Mouse (Mus musculus) ovary, postnatal 14 days (tissue): ENCODE measurements at regions not wholly inside any gene's neighbourhood (a gene's known extent, or its start where the extent isn't known, plus 50 kb on each side); places are given as distances from the start of the nearest gene placed in this dataset.
"Not testable (repeated sequence)": the region's sequence is repeated elsewhere in the genome, so short reads cannot be mapped to it uniquely, and the experiment has no call there.

Experiments
- DNase-seq: peaks from one replicate; pipeline ENCODE4 v3.0.0; 2022; ENCODE audit warnings: low spot score

- DNase-seq = no peak
Measured at GRCm38 (mm10) chr9:94131367-94131766, 406.5 kb downstream of the 1190002N15Rik start.

- peak; percentile 5 for DNase-seq
Measured at GRCm38 (mm10) chr9:94116961-94117360, 420.9 kb downstream of the 1190002N15Rik start.

- not testable (repeated sequence) for DNase-seq
Measured at GRCm38 (mm10) chr9:94107701-94108100, 430.2 kb downstream of the 1190002N15Rik start.

- no peak for DNase-seq
Measured at GRCm38 (mm10) chr9:94104669-94105068, 433.2 kb downstream of the 1190002N15Rik start.

GRCm38 (mm10) chr9:94101958-94102357, 435.9 kb downstream of the 1190002N15Rik start:
- no peak for DNase-seq

- DNase-seq = no peak
Measured at GRCm38 (mm10) chr9:94094800-94095199, 443.1 kb downstream of the 1190002N15Rik start.

GRCm38 (mm10) chr9:94091658-94092225, 446.1 kb downstream of the 1190002N15Rik start:
- no peak for DNase-seq

- no peak for DNase-seq
Measured at GRCm38 (mm10) chr9:94089759-94090158, 448.1 kb downstream of the 1190002N15Rik start.

- DNase-seq = no peak
Measured at GRCm38 (mm10) chr9:94083629-94084411, 454.1 kb downstream of the 1190002N15Rik start.

- DNase-seq = no peak
Measured at GRCm38 (mm10) chr9:94074904-94075303, 463.0 kb downstream of the 1190002N15Rik start.

- no peak for DNase-seq
Measured at GRCm38 (mm10) chr9:94067121-94067520, 470.8 kb downstream of the 1190002N15Rik start.

GRCm38 (mm10) chr9:94053229-94053628, 484.7 kb downstream of the 1190002N15Rik start:
- DNase-seq = no peak

GRCm38 (mm10) chr9:94047845-94048244, 490.0 kb downstream of the 1190002N15Rik start:
- no peak for DNase-seq

GRCm38 (mm10) chr9:94045462-94046126, 492.3 kb downstream of the 1190002N15Rik start:
- no peak for DNase-seq

GRCm38 (mm10) chr9:94023761-94024160, 514.1 kb downstream of the 1190002N15Rik start:
- DNase-seq = no peak

- no peak for DNase-seq
Measured at GRCm38 (mm10) chr9:94021293-94021903, 516.5 kb downstream of the 1190002N15Rik start.

- DNase-seq = no peak
Measured at GRCm38 (mm10) chr9:94016747-94017487, 521.0 kb downstream of the 1190002N15Rik start.

- DNase-seq = no peak
Measured at GRCm38 (mm10) chr9:93992216-93992615, 545.7 kb downstream of the 1190002N15Rik start.

- no peak for DNase-seq
Measured at GRCm38 (mm10) chr9:93991141-93991540, 546.7 kb downstream of the 1190002N15Rik start.

GRCm38 (mm10) chr9:93981136-93981535, 556.7 kb downstream of the 1190002N15Rik start:
- no peak for DNase-seq

GRCm38 (mm10) chr9:93969691-93970284, 568.1 kb downstream of the 1190002N15Rik start:
- no peak for DNase-seq
